Mouse (Mus musculus) frontal cortex, postnatal 10 days (tissue): ENCODE results near the gene Zfp3.

Source experiments
- DNase-seq, 2 experiments: peaks; one replicate each; pipeline ENCODE4 v3.0.0; 2022; ENCODE audit warnings: low spot score in 2 of 2, mixed read lengths in 1 of 2

Zfp3 gene

GRCm38 (mm10) chr11:70806697-70807096 lies 42.7 kb downstream of the Zfp3 start:
- DNase-seq = no peak

- DNase-seq = no peak
Observed at GRCm38 (mm10) chr11:70807630-70808029, 43.6 kb downstream of the Zfp3 start.

DNA sequence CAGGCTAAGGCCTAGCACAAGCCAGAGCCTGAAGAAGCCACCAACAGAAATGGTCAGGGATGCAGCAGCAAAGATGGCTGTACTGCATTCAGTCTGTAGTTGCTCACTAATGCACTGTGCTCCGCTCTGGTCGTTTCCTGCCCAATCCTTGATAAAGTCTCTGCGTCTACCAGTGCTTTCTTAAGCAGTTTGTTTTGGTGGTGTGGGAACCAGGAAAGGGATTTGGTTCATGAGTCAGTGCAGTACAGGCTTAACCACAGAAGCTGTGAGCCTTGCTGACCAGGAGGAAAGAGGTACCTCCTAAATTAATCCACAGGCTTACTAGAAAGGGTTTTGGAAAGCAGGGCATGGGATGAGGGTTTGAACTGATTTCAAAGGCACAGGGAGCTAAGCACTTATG lies 44.1 kb downstream of the Zfp3 start:
- DNase-seq = no peak

- DNase-seq = no peak
Observed at GRCm38 (mm10) chr11:70809011-70809410, 45.0 kb downstream of the Zfp3 start.

GRCm38 (mm10) chr11:70811041-70811440 lies 47.0 kb downstream of the Zfp3 start:
- no peak for DNase-seq

- no peak for DNase-seq
Observed at GRCm38 (mm10) chr11:70811471-70812240, 47.6 kb downstream of the Zfp3 start.

- DNase-seq = no peak
Observed at GRCm38 (mm10) chr11:70812365-70812764, 48.4 kb downstream of the Zfp3 start, which contains the start of gene Scimp. Scimp (minus strand) TSS chr11:70812586.

- no peak for DNase-seq
Observed at GRCm38 (mm10) chr11:70815071-70815470, 51.1 kb downstream of the Zfp3 start.

- peak in 1 of 2 experiments; percentile 35 for DNase-seq
Observed at GRCm38 (mm10) chr11:70815498-70816078, 51.6 kb downstream of the Zfp3 start.

GRCm38 (mm10) chr11:70816770-70817169 lies 52.8 kb downstream of the Zfp3 start:
- DNase-seq = no peak

GRCm38 (mm10) chr11:70820120-70820519 lies 56.1 kb downstream of the Zfp3 start:
- no peak for DNase-seq

DNA sequence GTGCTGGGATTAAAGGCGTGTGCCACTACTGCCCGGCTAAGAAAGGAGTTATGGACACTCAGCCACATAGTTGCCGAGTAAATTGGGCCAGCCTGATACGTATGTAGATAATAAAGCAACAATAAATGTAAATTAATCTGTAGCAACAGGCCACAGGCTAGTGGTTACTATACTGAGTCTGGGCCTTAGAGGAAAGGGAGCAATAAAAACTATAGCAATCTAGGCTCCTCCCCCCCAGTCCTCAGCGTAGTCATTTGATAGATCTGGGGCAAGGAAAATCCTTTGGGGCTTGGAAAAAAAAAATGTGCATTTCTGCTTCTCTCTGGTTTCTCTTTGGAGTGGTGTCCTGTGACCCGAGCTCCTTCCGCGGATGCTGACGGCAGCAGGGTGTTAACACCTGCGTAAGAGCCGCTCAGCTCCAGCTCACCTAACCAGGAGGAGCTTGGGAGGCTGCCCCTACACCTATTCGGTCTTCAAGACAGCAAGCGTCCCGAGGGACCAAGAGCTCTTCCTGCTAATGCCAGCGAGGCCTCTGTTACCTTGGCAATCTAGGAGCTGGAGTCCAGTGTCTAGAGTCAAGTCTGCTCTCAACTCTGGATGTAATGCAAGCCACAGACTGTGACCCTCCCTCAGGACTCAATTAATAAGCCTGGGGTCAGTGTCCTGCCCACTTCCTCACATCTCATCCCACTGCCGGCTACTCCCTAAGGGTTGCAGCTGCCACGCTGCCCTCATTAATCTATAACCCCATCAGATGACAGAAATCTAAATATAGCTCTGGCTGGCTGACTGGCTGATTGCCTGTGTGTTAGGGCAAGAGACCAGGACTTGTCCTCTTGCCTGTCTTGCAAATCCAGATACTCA lies 58.0 kb downstream of the Zfp3 start:
- DNase-seq = no peak
